Mouse (Mus musculus): ENCODE results near the gene Prdx3. TPM values are rescaled to one million over a fixed set of nuclear protein-coding genes. Genes with fewer than 3 reads are reported as not detected.

Gene Prdx3
- polyA plus RNA-seq, 1 experiment from 2014 or later, result 105 TPM

- Histone ChIP-seq H3K27ac (ENCODE audit: low read length) (no peak overlapping the region), H3K9me3 (ENCODE audit: low read length) (no peaks in the 10 kb centered on the region), H3K9ac (replicated peaks; ENCODE audit: low read depth) (no peak overlapping the region), H3K4me3 (ENCODE audit: low read depth, low read length) (no peak overlapping the region), H3K4me2 (replicated peaks; ENCODE audit: low read depth, low read length) (no peak overlapping the region), H3K4me1 (ENCODE audit: insufficient read depth, low read depth, low read length) (peaks cover 10% of the 10 kb centered on the region; the same call in 1 of the 2 replicates), H3K36me3 (ENCODE audit: insufficient read depth, low read length) (no peaks in the 10 kb centered on the region), H3K27me3 (replicated peaks; ENCODE audit: insufficient read depth, low read length) (no peaks in the 10 kb centered on the region)
- WGBS, result 96% methylated on average over 3 of the region's 5 CpGs
- DNase-seq (ENCODE audit: low spot score), result no peak
- no peak for ATAC-seq
- TF ChIP-seq CTCF (IDR thresholded peaks at IDR 0.05) (no peak), EP300 (IDR thresholded peaks at IDR 0.05) (no peak)
These were observed 31.1 kb upstream of the Prdx3 start for GRCm38 (mm10) chr19:60905477-60905876.

DNA sequence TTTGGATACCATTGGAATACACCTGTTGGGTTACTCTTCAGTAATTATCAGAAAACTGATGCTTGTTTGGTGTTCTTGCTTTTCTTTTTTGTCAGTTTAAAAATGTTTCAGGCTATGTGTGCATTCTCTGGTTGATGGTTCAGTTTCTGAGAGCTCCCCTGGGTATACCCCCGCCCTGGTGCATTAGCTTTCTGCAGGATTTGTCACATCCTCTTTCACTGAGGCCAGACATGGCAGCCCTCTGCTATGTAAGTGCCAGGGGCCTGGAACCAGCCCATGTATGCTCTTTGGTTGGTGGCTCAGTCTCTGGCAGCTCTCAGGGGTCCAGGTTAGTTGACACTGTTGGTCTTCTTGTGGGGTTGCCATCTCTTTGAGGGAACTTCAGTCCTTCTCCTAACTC is 29.6 kb upstream of the Prdx3 start:
- Histone ChIP-seq H3K4me3 (ENCODE audit: low read depth, low read length) (no peak overlapping the region), H3K4me2 (replicated peaks; ENCODE audit: low read depth, low read length) (no peak overlapping the region), H3K27ac (ENCODE audit: low read length) (no peak overlapping the region), H3K4me1 (ENCODE audit: insufficient read depth, low read depth, low read length) (peaks cover 10% of the 10 kb centered on the region; the same call in 1 of the 2 replicates), H3K27me3 (replicated peaks; ENCODE audit: insufficient read depth, low read length) (no peaks in the 10 kb centered on the region), H3K9me3 (ENCODE audit: low read length) (no peaks in the 10 kb centered on the region), H3K36me3 (ENCODE audit: insufficient read depth, low read length) (no peaks in the 10 kb centered on the region), H3K9ac (replicated peaks; ENCODE audit: low read depth) (no peak overlapping the region)
- no peak for DNase-seq (ENCODE audit: low spot score)
- WGBS, result 100% methylated on average over 1 of the region's 1 CpGs
- TF ChIP-seq CTCF (IDR thresholded peaks at IDR 0.05), result no peak
- TF ChIP-seq EP300 (IDR thresholded peaks at IDR 0.05), result no peak
- ATAC-seq, result no peak

DNA sequence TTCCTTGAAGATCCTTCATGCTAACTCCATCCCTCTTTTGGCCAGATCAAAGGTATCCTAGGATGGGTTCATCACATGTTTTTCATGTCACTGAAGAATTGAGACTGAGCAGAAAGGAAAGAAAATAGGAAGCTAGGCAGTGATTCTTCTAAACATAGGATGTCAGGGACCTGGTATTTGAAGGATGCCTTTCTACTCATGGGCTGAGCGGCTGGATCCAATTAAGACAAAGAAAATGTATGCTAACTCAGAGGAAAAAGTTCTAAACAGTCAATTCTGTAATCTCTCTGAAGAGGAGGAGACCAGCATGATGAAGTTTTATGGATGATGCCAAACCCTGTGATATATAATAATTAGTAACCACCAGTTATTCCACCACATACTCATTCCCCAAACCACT is 28.8 kb upstream of the Prdx3 start:
- no peak for ATAC-seq

GRCm38 (mm10) chr19:60895251-60895880 is 21.0 kb upstream of the Prdx3 start:
- H3K27ac ChIP-seq (ENCODE audit: low read length), result peak overlapping the region; percentile 51; the same call in 1 of the 2 replicates
- 24% methylated on average over 3 of the region's 3 CpGs for WGBS
- no peak for ATAC-seq
- no peaks in the 10 kb centered on the region for H3K9me3 ChIP-seq (ENCODE audit: low read length)
- peaks cover 9% of the 10 kb centered on the region; the same call in 1 of the 2 replicates for H3K4me1 ChIP-seq (ENCODE audit: insufficient read depth, low read depth, low read length)
- no peaks in the 10 kb centered on the region for H3K36me3 ChIP-seq (ENCODE audit: insufficient read depth, low read length)
- H3K4me3 ChIP-seq (ENCODE audit: low read depth, low read length), result no peak overlapping the region
- no peaks in the 10 kb centered on the region for H3K27me3 ChIP-seq (replicated peaks; ENCODE audit: insufficient read depth, low read length)
- H3K4me2 ChIP-seq (replicated peaks; ENCODE audit: low read depth, low read length), result no peak overlapping the region
- no peak for DNase-seq (ENCODE audit: low spot score)
- TF ChIP-seq EP300 (IDR thresholded peaks at IDR 0.05) (no peak), CTCF (IDR thresholded peaks at IDR 0.05) (no peak)
- no peak overlapping the region for H3K9ac ChIP-seq (replicated peaks; ENCODE audit: low read depth)

More for the DNA sequence above, 28.8 kb upstream of the Prdx3 start:
- Histone ChIP-seq H3K27me3 (replicated peaks; ENCODE audit: insufficient read depth, low read length) (no peaks in the 10 kb centered on the region), H3K4me1 (ENCODE audit: insufficient read depth, low read depth, low read length) (peaks cover 10% of the 10 kb centered on the region; the same call in 1 of the 2 replicates), H3K4me3 (ENCODE audit: low read depth, low read length) (no peak overlapping the region), H3K9me3 (ENCODE audit: low read length) (no peaks in the 10 kb centered on the region), H3K36me3 (ENCODE audit: insufficient read depth, low read length) (no peaks in the 10 kb centered on the region), H3K9ac (replicated peaks; ENCODE audit: low read depth) (no peak overlapping the region), H3K4me2 (replicated peaks; ENCODE audit: low read depth, low read length) (no peak overlapping the region), H3K27ac (ENCODE audit: low read length) (no peak overlapping the region)
- 55% methylated on average over 1 of the region's 1 CpGs for WGBS
- no peak for TF ChIP-seq CTCF (IDR thresholded peaks at IDR 0.05)
- no peak for TF ChIP-seq EP300 (IDR thresholded peaks at IDR 0.05)
- DNase-seq (ENCODE audit: low spot score), result no peak

- whole genome bisulfite sequencing, result 22% methylated on average over 1 of the region's 1 CpGs
- no peak overlapping the region for H3K9ac ChIP-seq (replicated peaks; ENCODE audit: low read depth)
- peak overlapping the region; percentile 83 for H3K4me2 ChIP-seq (replicated peaks; ENCODE audit: low read depth, low read length)
- no peaks in the 10 kb centered on the region for H3K9me3 ChIP-seq (ENCODE audit: low read length)
- peak overlapping the region; percentile 66; the same call in 1 of the 2 replicates for H3K4me3 ChIP-seq (ENCODE audit: low read depth, low read length)
- TF ChIP-seq EP300 (IDR thresholded peaks at IDR 0.05) (no peak), CTCF (IDR thresholded peaks at IDR 0.05) (peak; percentile 86)
- no peaks in the 10 kb centered on the region for H3K36me3 ChIP-seq (ENCODE audit: insufficient read depth, low read length)
- DNase-seq (ENCODE audit: low spot score), result peak; percentile 74
- ATAC-seq, result no peak
- peaks cover 9% of the 10 kb centered on the region; the same call in 1 of the 2 replicates for H3K4me1 ChIP-seq (ENCODE audit: insufficient read depth, low read depth, low read length)
- no peaks in the 10 kb centered on the region for H3K27me3 ChIP-seq (replicated peaks; ENCODE audit: insufficient read depth, low read length)
- H3K27ac ChIP-seq (ENCODE audit: low read length), result no peak overlapping the region
These were observed 17.7 kb upstream of the Prdx3 start for GRCm38 (mm10) chr19:60891934-60892547.

DNA sequence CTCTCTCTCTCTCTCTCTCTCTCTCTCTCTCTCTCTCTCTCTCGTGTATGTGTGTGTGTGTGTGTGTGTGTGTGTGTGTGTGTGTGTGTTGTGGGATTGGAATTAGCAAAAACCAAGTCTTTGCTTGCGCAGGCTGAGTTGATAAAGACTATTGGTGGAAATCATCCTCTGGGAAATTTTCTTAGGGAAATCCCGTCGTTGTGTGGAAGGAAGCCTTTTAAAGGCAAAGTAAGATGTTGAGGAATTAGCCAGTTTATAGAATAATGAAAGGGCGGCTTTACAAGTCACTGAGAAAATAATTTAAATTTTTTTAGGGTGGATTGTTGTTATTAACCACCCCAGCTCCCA is 16.7 kb upstream of the Prdx3 start:
- Histone ChIP-seq H3K9me3 (ENCODE audit: low read length) (no peaks in the 10 kb centered on the region), H3K27me3 (replicated peaks; ENCODE audit: insufficient read depth, low read length) (no peaks in the 10 kb centered on the region), H3K27ac (ENCODE audit: low read length) (peak overlapping the region; percentile 95; the same call in 1 of the 2 replicates), H3K4me3 (ENCODE audit: low read depth, low read length) (peak overlapping the region; percentile 66), H3K4me2 (replicated peaks; ENCODE audit: low read depth, low read length) (peak overlapping the region; percentile 83), H3K4me1 (ENCODE audit: insufficient read depth, low read depth, low read length) (peaks cover 9% of the 10 kb centered on the region; the same call in 1 of the 2 replicates), H3K9ac (replicated peaks; ENCODE audit: low read depth) (no peak overlapping the region), H3K36me3 (ENCODE audit: insufficient read depth, low read length) (no peaks in the 10 kb centered on the region)
- 9% methylated on average over 4 of the region's 5 CpGs for WGBS
- ATAC-seq, result no peak
- TF ChIP-seq CTCF (IDR thresholded peaks at IDR 0.05) (no peak), EP300 (IDR thresholded peaks at IDR 0.05) (no peak)
- DNase-seq (ENCODE audit: low spot score), result no peak
